Mouse (Mus musculus) intestine, postnatal 0 days (tissue): ENCODE results near the gene Dhx38. TPM values are rescaled to one million over a fixed set of nuclear protein-coding genes. Genes with fewer than 3 reads are reported as not detected.

Experiments used
- ATAC-seq: fragments of 200-750 bp; cut with Nextera tagmentation; 2 replicates; pipeline ENCODE4 v1.8.0; 2017; ENCODE audit warnings: mild to moderate bottlenecking, moderate TSS enrichment, moderate library complexity
- H3K27ac ChIP-seq: fragments of 300-500 bp; sonication (generic); 2 replicates; pipeline ENCODE4 v1.5.1; 2014; ENCODE audit warnings: mild to moderate bottlenecking, low read depth, low read length, moderate library complexity
- H3K27me3 ChIP-seq: fragments of 300-500 bp; sonication (generic); replicated peaks from 2 replicates; pipeline ENCODE4 v1.6.1; 2014; ENCODE audit warnings: low read length, mixed read lengths; ENCODE audit not compliant: control insufficient read depth, insufficient read depth
- H3K36me3 ChIP-seq: fragments of 300-500 bp; sonication (generic); 2 replicates; pipeline ENCODE4 v1.6.1; 2014; ENCODE audit warnings: mild to moderate bottlenecking, moderate library complexity; ENCODE audit not compliant: control insufficient read depth, insufficient read depth
- H3K4me1 ChIP-seq: fragments of 300-500 bp; sonication (generic); replicated peaks from 2 replicates; pipeline ENCODE4 v1.6.1; 2014; ENCODE audit warnings: antibody characterized with exemption, low read length, mixed read lengths; ENCODE audit not compliant: control insufficient read depth, insufficient read depth
- H3K4me2 ChIP-seq: fragments of 300-500 bp; sonication (generic); replicated peaks from 2 replicates; pipeline ENCODE4 v1.6.1; 2014; ENCODE audit warnings: low read depth, mild to moderate bottlenecking, moderate library complexity
- H3K4me3 ChIP-seq: fragments of 300-500 bp; sonication (generic); 2 replicates; pipeline ENCODE4 v1.5.1; 2014; ENCODE audit warnings: low read depth, low read length
- H3K9ac ChIP-seq: fragments of 300-500 bp; sonication (generic); 2 replicates; pipeline ENCODE4 v1.6.1; 2014; ENCODE audit warnings: mild to moderate bottlenecking, low read depth, low read length
- H3K9me3 ChIP-seq: fragments of 300-500 bp; sonication (generic); 2 replicates; pipeline ENCODE4 v1.6.1; 2016; ENCODE audit warnings: mixed run types; ENCODE audit not compliant: control insufficient read depth
- CTCF ChIP-seq: sonication (generic); IDR thresholded peaks from 2 replicates; pipeline ENCODE4 v1.5.1; 2016; ENCODE audit warnings: low read depth, mild to moderate bottlenecking, control low read depth, antibody characterized with exemption, moderate library complexity
- WGBS: fragments of 180-500 bp; shearing (Covaris S2); extraction: QIAGEN DNeasy Blood & Tissue Kit; methylation state at CpG from one replicate; pipeline ENCODE4 v1.1.7; 2014; 5-methylcytosine and 5-hydroxymethylcytosine counted together
- polyA plus RNA-seq: library from polyadenylated mRNA; unstranded; fragments of >200 nt; fragmentation: Nextera tagmentation; extraction: Ambion mirVana; gene quantifications from 2 replicates; pipeline ENCODE4 v1.2.1, GENCODE M21; 2015

The Dhx38 gene
- polyA plus RNA-seq, 1 experiment from 2014 or later: 7.8 TPM

DNA sequence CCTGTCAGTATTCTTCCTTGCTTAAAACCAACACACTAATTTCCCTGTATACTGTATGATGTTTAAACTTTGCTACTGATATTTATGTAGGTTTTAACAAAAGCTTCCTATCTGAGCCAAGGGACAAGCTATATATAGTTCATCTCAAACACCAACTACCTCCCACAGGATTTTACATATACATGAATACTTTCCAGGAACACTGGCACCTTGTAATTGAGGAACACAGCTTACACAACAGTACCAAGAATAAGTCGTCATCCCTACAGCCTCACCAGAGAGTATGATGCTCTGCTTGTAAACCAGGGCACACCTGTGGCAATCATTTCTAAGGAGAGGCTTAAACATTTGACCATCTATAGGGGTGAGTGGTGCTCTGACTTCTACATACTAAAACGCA, 41.1 kb upstream of the Dhx38 start:
- Histone ChIP-seq H3K9me3 (no peaks in the 10 kb centered on the region), H3K9ac (no peak overlapping the region), H3K27me3 (no peaks in the 10 kb centered on the region), H3K4me1 (peaks cover 3% of the 10 kb centered on the region; the same call in 1 of the 2 replicates), H3K27ac (no peak overlapping the region), H3K4me3 (no peak overlapping the region), H3K4me2 (no peak overlapping the region), H3K36me3 (peaks cover 21% of the 10 kb centered on the region; the same call in 1 of the 2 replicates)
- 83% methylated on average over 2 of the region's 2 CpGs for WGBS
- no peak for TF ChIP-seq CTCF
- no peak for ATAC-seq

DNA sequence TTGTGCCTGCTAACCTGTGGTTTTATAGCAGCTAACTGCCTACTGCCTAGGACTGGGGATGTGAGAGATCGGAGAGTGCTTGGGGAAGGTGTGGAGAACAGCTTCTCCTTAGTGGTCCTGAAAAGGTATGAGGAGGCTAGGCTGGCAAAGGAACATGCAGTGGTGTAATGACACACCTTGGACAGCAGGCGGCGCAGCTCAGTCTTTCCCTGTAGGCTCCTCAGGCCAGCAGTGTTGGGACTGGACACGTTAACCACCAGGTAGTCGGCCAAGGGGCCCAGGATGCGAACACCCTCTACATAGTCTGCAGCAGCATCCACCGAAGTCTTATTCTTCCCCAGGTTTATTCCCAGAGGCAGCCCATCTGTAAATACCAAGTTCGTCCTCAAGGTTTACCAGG, 30.2 kb upstream of the Dhx38 start:
- H3K27me3 ChIP-seq: no peaks in the 10 kb centered on the region
- H3K36me3 ChIP-seq: peaks cover 35% of the 10 kb centered on the region
- TF ChIP-seq CTCF: peak; percentile 92
- no peak overlapping the region for H3K4me2 ChIP-seq
- H3K9me3 ChIP-seq: no peaks in the 10 kb centered on the region
- no peak overlapping the region for H3K9ac ChIP-seq
- ATAC-seq: no peak
- no peak overlapping the region for H3K27ac ChIP-seq
- H3K4me1 ChIP-seq: no peaks in the 10 kb centered on the region
- WGBS: 53% methylated on average over 8 of the region's 8 CpGs
- no peak overlapping the region for H3K4me3 ChIP-seq

DNA sequence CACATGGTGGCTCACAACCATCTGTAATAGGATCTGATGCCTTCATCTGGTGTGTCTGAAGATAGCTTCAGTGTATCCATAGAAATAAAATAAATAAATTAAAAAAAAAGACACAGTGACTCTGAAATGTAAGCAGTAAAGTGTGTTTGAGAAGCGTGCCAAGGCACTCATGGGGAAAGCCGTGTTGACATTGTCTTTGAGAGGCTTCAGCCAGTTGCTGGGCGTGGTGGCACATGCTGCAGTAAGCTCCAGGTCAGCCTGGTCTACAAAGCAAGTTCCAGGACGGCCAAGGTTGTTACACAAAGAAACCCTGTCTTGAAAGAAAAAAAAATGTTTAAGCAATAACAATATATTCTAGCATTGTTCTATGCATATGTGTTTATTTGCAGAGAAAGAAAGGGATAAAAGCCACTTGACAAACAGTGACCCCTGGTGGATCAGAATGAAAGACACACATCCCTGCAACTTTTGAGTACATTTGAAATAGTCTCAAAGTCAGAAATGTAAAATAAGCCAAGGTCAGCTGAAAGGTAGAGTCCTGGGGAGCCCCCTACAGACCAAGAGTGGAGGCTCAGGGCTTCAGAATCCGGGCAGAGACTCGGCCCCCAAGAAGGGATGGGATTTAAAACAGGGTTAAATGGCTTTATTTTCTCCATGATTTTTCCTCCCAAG, 27.6 kb upstream of the Dhx38 start:
- WGBS: 57% methylated on average over 6 of the region's 6 CpGs
- TF ChIP-seq CTCF: peak; percentile 69
- ATAC-seq: no peak

DNA sequence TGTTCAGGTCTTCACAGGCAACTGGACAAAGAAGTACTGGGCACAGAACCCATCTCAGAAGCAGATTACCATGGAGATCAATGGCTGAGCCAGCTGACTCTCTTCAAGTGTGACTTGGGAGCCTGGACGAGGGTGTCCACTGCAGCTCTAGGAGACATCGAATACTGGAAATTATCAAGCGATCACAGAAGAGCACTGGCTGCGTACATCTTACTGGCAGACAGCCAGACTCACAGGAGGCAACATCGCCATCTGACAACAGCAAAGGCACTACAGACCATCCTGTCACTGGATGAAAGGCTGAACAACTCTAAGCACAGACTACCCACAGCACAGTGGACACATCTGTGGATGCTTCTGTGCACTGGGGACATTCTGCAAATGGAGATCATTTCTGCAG, 26.5 kb upstream of the Dhx38 start:
- Histone ChIP-seq H3K9me3 (no peaks in the 10 kb centered on the region), H3K4me2 (no peak overlapping the region), H3K27ac (no peak overlapping the region), H3K4me3 (no peak overlapping the region), H3K9ac (no peak overlapping the region), H3K27me3 (no peaks in the 10 kb centered on the region), H3K36me3 (peaks cover 26% of the 10 kb centered on the region; the same call in 1 of the 2 replicates), H3K4me1 (no peaks in the 10 kb centered on the region)
- no peak for TF ChIP-seq CTCF
- 85% methylated on average over 5 of the region's 5 CpGs for whole genome bisulfite sequencing
- no peak for ATAC-seq

More for the DNA sequence above, 27.6 kb upstream of the Dhx38 start:
- Histone ChIP-seq H3K4me3 (no peak overlapping the region), H3K27ac (no peak overlapping the region), H3K4me2 (no peak overlapping the region), H3K4me1 (no peaks in the 10 kb centered on the region), H3K27me3 (no peaks in the 10 kb centered on the region), H3K9ac (no peak overlapping the region), H3K9me3 (no peaks in the 10 kb centered on the region), H3K36me3 (peaks cover 26% of the 10 kb centered on the region; the same call in 1 of the 2 replicates)

DNA sequence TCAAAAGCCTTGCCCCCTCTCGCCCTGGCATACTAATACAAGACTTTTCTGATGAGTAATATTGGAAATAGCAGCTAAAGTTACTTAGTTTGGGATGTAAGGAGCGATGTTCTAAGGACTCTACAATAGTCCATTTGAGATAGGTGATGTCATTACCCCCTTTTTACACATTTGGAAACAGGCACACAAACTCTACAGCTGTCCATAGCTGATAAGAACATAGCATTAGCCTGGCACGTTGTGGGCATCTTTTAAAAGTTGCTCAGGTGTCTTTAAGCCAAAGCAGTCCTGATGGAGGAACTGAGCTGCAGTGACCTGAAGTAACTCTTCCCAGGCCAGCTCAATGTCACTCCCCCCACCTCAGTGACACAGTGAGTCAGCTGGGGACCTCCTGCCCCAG, 25.7 kb upstream of the Dhx38 start:
- Histone ChIP-seq H3K9ac (no peak overlapping the region), H3K9me3 (no peaks in the 10 kb centered on the region), H3K4me1 (no peaks in the 10 kb centered on the region)

DNA sequence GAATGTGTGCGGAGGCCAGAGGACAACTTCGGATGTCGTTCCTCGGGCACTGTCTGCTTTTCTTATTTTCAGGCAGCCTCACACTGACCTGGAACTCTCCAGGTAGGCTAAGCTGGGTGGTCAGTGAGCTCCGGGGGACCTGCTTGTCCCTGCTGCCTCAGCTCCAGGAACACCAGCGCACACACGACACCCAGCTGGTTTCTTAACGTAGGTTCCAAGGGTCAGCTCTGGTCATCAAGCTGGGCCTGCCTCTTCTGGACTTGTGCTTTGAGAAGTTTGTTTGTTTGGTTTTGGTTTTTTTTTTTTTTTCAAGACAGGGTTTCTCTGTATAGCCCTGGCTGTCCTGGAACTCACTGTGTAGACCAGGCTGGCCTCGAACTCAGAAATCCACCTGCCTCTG, 25.2 kb upstream of the Dhx38 start:
- WGBS: 91% methylated on average over 9 of the region's 9 CpGs
- Histone ChIP-seq H3K4me1 (no peaks in the 10 kb centered on the region), H3K9ac (no peak overlapping the region), H3K9me3 (no peaks in the 10 kb centered on the region), H3K4me3 (no peak overlapping the region), H3K36me3 (peaks cover 26% of the 10 kb centered on the region; the same call in 1 of the 2 replicates), H3K27me3 (no peaks in the 10 kb centered on the region), H3K27ac (no peak overlapping the region), H3K4me2 (no peak overlapping the region)
- ATAC-seq: no peak
- TF ChIP-seq CTCF: no peak

More for the DNA sequence above, 25.7 kb upstream of the Dhx38 start:
- Histone ChIP-seq H3K27me3 (no peaks in the 10 kb centered on the region), H3K36me3 (peaks cover 26% of the 10 kb centered on the region; the same call in 1 of the 2 replicates), H3K27ac (no peak overlapping the region), H3K4me2 (no peak overlapping the region), H3K4me3 (no peak overlapping the region)
- no peak for TF ChIP-seq CTCF
- no peak for ATAC-seq
- WGBS: 86% methylated on average over 3 of the region's 3 CpGs
